Mouse (Mus musculus) heart, embryonic 16.5 days (tissue): ENCODE results near the gene Shc3. TPM values are rescaled to one million over a fixed set of nuclear protein-coding genes. Genes with fewer than 3 reads are reported as not detected.
A peak's percentile ranks its signal among the peaks of the same experiment; 100 is the strongest.

Source experiments
- ATAC-seq: fragments of 200-750 bp; cut with Nextera tagmentation; replicated peaks from 2 replicates; pipeline ENCODE4 v1.8.0; 2017; ENCODE audit warnings: moderate number of reproducible peaks; ENCODE audit not compliant: insufficient read depth, low FRiP score; ENCODE audit errors: extremely low read depth
- H3K27ac ChIP-seq: fragments of 300-500 bp; sonication (generic); 2 replicates; pipeline ENCODE4 v1.5.1; 2014; ENCODE audit warnings: mild to moderate bottlenecking, low read length, control low read depth, moderate library complexity
- H3K27me3 ChIP-seq: fragments of 300-500 bp; sonication (generic); 2 replicates; pipeline ENCODE4 v1.6.1; 2014; ENCODE audit warnings: low read length, mixed read lengths; ENCODE audit not compliant: control insufficient read depth, insufficient read depth
- H3K36me3 ChIP-seq: fragments of 300-500 bp; sonication (generic); 2 replicates; pipeline ENCODE4 v1.6.1; 2014; ENCODE audit not compliant: control insufficient read depth, insufficient read depth
- H3K4me1 ChIP-seq: fragments of 300-500 bp; sonication (generic); 2 replicates; pipeline ENCODE4 v1.6.1; 2014; ENCODE audit warnings: low read length, mixed read lengths; ENCODE audit not compliant: control insufficient read depth, insufficient read depth
- H3K4me2 ChIP-seq: fragments of 300-500 bp; sonication (generic); 2 replicates; pipeline ENCODE4 v1.6.1; 2014; ENCODE audit warnings: low read depth, mild to moderate bottlenecking, control low read depth, low read length
- H3K4me3 ChIP-seq: fragments of 300-500 bp; sonication (generic); 2 replicates; pipeline ENCODE4 v1.5.1; 2014; ENCODE audit warnings: mild to moderate bottlenecking, control low read depth, low read length
- H3K9ac ChIP-seq: fragments of 300-500 bp; sonication (generic); 2 replicates; pipeline ENCODE4 v1.6.1; 2014; ENCODE audit warnings: low read length, control low read depth
- H3K9me3 ChIP-seq: fragments of 300-500 bp; sonication (generic); replicated peaks from 2 replicates; pipeline ENCODE4 v1.6.1; 2016; ENCODE audit warnings: low read length; ENCODE audit not compliant: control insufficient read depth
- WGBS: fragments of 180-500 bp; shearing (Covaris S2); extraction: QIAGEN DNeasy Blood & Tissue Kit; methylation state at CpG from one replicate; pipeline ENCODE4 v1.1.7; 2014; 5-methylcytosine and 5-hydroxymethylcytosine counted together
- polyA plus RNA-seq: library from polyadenylated mRNA; unstranded; fragments of >200 nt; fragmentation: Nextera tagmentation; extraction: Ambion mirVana; gene quantifications from 2 replicates; pipeline ENCODE4 v1.2.1, GENCODE M21; 2015

The Shc3 gene
- polyA plus RNA-seq, 1 experiment from 2014 or later: 0.22 TPM

GRCm38 (mm10) chr13:51580263-51581044, 11.2 kb upstream of the Shc3 start:
- Histone ChIP-seq H3K4me1 (no peaks in the 10 kb centered on the region), H3K27me3 (no peaks in the 10 kb centered on the region), H3K4me3 (no peak overlapping the region), H3K9me3 (no peaks in the 10 kb centered on the region), H3K9ac (no peak overlapping the region), H3K27ac (no peak overlapping the region), H3K4me2 (no peak overlapping the region), H3K36me3 (no peaks in the 10 kb centered on the region)
- ATAC-seq: no peak
- 25% methylated on average over 8 of the region's 8 CpGs for WGBS

DNA sequence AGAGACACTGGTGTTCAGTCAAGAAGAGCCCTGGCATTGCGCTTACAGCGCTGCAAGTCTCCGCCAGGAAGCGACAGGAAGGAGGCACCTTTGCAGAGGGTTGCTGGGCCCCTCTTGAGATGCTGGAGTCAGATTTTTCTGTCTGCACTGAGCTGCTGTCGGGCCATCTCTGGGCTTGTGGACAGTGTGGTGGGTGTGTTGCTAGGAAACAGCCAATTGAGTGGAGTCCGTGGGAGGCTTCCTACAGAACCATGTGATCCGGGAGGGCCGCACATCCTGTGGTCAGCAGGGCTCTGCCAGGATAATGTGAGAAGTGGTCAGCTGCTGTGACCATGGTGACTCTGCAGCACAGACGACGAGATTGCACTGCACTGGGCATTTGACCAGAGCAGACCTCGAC, 4.6 kb upstream of the Shc3 start:
- ATAC-seq: peak; percentile 69
- peaks cover 15% of the 10 kb centered on the region for H3K4me1 ChIP-seq
- H3K36me3 ChIP-seq: no peaks in the 10 kb centered on the region
- 22% methylated on average over 11 of the region's 11 CpGs for WGBS
- no peaks in the 10 kb centered on the region for H3K9me3 ChIP-seq
- H3K9ac ChIP-seq: no peak overlapping the region
- no peak overlapping the region for H3K4me3 ChIP-seq
- no peak overlapping the region for H3K4me2 ChIP-seq
- H3K27me3 ChIP-seq: peaks cover 12% of the 10 kb centered on the region
- no peak overlapping the region for H3K27ac ChIP-seq

DNA sequence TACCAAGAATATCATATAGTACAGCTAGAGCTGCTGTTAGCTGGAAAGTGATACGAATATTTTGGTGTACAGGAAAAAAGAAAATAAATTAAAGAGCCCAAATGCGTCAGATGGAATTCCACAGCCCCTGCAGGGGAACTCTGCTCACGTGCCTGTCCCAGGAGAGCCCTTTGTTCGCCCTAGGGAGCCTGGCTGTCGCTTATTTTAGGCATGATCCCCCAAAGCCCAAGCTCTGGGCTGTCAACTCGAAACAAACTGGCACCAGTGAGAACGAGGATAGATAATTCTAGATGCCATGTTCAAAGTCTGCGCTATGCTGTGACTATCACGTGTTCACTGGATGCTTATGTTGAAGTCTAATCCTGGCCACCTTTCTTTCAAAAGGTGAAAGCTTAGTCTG, 892 bp upstream of the Shc3 start:
- no peak for ATAC-seq
- peaks cover 42% of the 10 kb centered on the region for H3K27me3 ChIP-seq
- 9% methylated on average over 9 of the region's 9 CpGs for WGBS

DNA sequence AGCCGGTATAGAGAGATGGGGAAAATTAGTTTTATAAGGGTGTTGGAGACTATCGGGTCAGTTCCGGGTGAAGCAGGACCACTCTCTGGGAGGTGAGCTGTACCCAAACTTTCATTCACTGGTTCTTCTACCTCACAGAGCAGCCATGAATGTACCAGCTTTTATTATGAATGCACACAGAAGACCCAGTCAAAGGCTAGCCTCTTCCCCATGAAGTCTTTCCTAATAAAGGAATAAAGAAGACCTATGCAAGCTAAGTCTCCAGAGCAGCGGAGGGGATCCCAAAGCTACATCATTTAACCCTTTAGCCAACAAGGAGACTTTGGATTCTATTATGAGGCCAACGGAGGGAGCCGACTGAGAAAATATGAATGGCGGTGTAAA, 458 bp upstream of the Shc3 start:
- no peak overlapping the region for H3K27ac ChIP-seq
- WGBS: 5% methylated on average over 7 of the region's 7 CpGs
- ATAC-seq: no peak

More for the DNA sequence above, 892 bp upstream of the Shc3 start:
- H3K9ac ChIP-seq: no peak overlapping the region
- H3K36me3 ChIP-seq: no peaks in the 10 kb centered on the region
- no peak overlapping the region for H3K27ac ChIP-seq
- H3K4me2 ChIP-seq: peak overlapping the region; percentile 91
- H3K9me3 ChIP-seq: no peaks in the 10 kb centered on the region
- H3K4me1 ChIP-seq: peaks cover 31% of the 10 kb centered on the region
- peak overlapping the region; percentile 57 for H3K4me3 ChIP-seq

DNA sequence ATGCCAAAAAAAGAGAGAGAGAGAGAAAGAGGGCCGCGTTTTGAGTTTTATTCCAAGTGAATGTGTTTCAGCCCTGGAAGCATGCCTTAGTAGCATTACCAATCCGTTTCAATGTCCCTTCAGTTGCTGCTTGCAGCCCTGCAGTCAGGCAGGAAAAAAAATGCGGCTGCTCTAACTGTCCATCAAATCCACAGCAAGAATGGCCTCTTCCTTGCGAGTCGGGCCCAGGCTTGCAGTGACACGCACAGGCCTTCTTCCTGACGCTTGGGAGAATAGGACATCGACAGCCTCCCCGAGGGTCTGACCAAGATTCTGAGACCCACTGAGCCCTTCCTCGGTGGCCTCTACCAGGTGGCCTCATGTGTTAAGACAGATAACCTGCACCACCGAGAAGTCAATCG, 718 bp downstream of the Shc3 start:
- WGBS: 10% methylated on average over 13 of the region's 13 CpGs
- peaks cover 49% of the 10 kb centered on the region for H3K27me3 ChIP-seq
- H3K4me3 ChIP-seq: peak overlapping the region; percentile 57

More for the DNA sequence above, 458 bp upstream of the Shc3 start:
- Histone ChIP-seq H3K4me2 (peak overlapping the region; percentile 91), H3K27me3 (peaks cover 45% of the 10 kb centered on the region), H3K36me3 (no peaks in the 10 kb centered on the region), H3K9me3 (no peaks in the 10 kb centered on the region), H3K4me1 (peaks cover 31% of the 10 kb centered on the region), H3K4me3 (peak overlapping the region; percentile 57), H3K9ac (0 out of 2 replicates have a peak overlapping the region, but pooled peaks have one; percentile 10)

DNA sequence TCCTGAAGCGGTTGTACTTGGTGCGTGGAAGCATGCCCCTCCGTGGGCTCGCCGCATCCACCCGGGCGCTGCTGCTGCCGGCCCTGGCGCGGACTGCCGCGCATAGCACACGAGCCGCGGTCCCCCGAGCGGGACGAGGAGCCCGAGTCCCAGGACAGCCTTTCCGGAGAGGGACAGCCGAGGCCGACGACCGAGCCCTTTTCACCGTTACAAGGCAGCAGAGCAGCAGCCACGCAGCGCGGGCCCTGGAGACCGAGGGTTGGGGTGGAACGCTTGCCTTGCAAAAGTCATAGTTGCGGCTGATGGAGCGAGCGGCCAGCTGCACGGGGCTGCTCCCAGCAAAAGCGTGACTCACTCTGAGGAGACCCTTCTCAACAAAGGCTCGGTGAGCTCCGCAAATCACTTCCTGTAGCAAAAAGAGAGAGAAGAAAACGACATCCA, 1.8 kb downstream of the Shc3 start:
- Histone ChIP-seq H3K27me3 (peaks cover 51% of the 10 kb centered on the region), H3K9ac (peak overlapping the region; percentile 63), H3K4me1 (peaks cover 28% of the 10 kb centered on the region), H3K9me3 (no peaks in the 10 kb centered on the region), H3K36me3 (no peaks in the 10 kb centered on the region), H3K4me3 (peak overlapping the region; percentile 53), H3K4me2 (peak overlapping the region; percentile 71), H3K27ac (no peak overlapping the region)
- WGBS: under 1% methylated on average over 38 of the region's 38 CpGs
- ATAC-seq: no peak

More for the DNA sequence above, 718 bp downstream of the Shc3 start:
- peaks cover 28% of the 10 kb centered on the region for H3K4me1 ChIP-seq
- H3K27ac ChIP-seq: no peak overlapping the region
- H3K9me3 ChIP-seq: no peaks in the 10 kb centered on the region
- H3K4me2 ChIP-seq: peak overlapping the region; percentile 91
- H3K9ac ChIP-seq: no peak overlapping the region
- ATAC-seq: no peak
- H3K36me3 ChIP-seq: no peaks in the 10 kb centered on the region

DNA sequence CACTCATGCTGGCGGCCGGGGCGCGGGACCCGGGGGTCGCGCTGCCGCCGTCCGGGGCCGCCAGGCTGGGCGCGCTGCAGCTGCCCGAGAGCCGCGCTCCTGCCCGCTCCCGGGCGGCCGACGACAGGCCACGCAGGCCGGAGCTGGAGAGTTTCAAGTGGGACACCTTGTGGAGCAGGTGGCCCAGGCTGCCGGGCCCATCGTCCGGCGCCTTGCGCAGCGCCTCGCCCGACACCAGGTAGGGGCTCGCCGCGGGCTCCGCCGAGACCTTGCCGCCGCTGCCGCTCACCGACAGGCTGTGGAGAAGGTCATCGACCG, 2.2 kb downstream of the Shc3 start:
- Histone ChIP-seq H3K9me3 (no peaks in the 10 kb centered on the region), H3K27ac (no peak overlapping the region)

GRCm38 (mm10) chr13:51566371-51567077, 2.7 kb downstream of the Shc3 start:
- 13% methylated on average over 22 of the region's 22 CpGs for WGBS
- no peak overlapping the region for H3K27ac ChIP-seq

More for the DNA sequence above, 2.2 kb downstream of the Shc3 start:
- H3K27me3 ChIP-seq: peaks cover 50% of the 10 kb centered on the region
- H3K4me1 ChIP-seq: peaks cover 28% of the 10 kb centered on the region
- H3K36me3 ChIP-seq: no peaks in the 10 kb centered on the region
- 2% methylated on average over 38 of the region's 42 CpGs for WGBS
- peak overlapping the region; percentile 53 for H3K4me3 ChIP-seq
- peak overlapping the region; percentile 71 for H3K4me2 ChIP-seq
- H3K9ac ChIP-seq: peak overlapping the region; percentile 63
- ATAC-seq: no peak

GRCm38 (mm10) chr13:51564741-51565140, 4.5 kb downstream of the Shc3 start:
- Histone ChIP-seq H3K9ac (no peak overlapping the region), H3K36me3 (no peaks in the 10 kb centered on the region), H3K4me3 (no peak overlapping the region), H3K27me3 (peaks cover 41% of the 10 kb centered on the region), H3K9me3 (no peaks in the 10 kb centered on the region), H3K4me2 (no peak overlapping the region), H3K4me1 (peaks cover 19% of the 10 kb centered on the region), H3K27ac (no peak overlapping the region)
- ATAC-seq: no peak
- 70% methylated on average over 6 of the region's 6 CpGs for WGBS

More at GRCm38 (mm10) chr13:51566371-51567077, 2.7 kb downstream of the Shc3 start:
- peak overlapping the region; percentile 71 for H3K4me2 ChIP-seq
- no peak for ATAC-seq
- peak overlapping the region; percentile 53 for H3K4me3 ChIP-seq
- no peaks in the 10 kb centered on the region for H3K9me3 ChIP-seq
- H3K4me1 ChIP-seq: peaks cover 28% of the 10 kb centered on the region
- H3K36me3 ChIP-seq: no peaks in the 10 kb centered on the region
- H3K9ac ChIP-seq: peak overlapping the region; percentile 63
- peaks cover 46% of the 10 kb centered on the region for H3K27me3 ChIP-seq
